Mouse (Mus musculus) thymus, adult 2 months (tissue): Measurements from ENCODE around the gene Tmem92.

Experiments
- CTCF ChIP-seq: fragments of 200-500 bp; IDR thresholded peaks from 2 replicates; pipeline ENCODE4 v1.5.1; 2012; ENCODE audit warnings: mild to moderate bottlenecking, control low read depth, low read length, moderate library complexity, borderline replicate concordance; ENCODE audit not compliant: control insufficient read depth, poor library complexity, insufficient read depth; ENCODE audit errors: extremely low read depth
- POLR2A ChIP-seq: fragments of 200-500 bp; IDR thresholded peaks from 2 replicates; pipeline ENCODE4 v1.6.1; 2012; ENCODE audit warnings: mild to moderate bottlenecking, low read length, control low read depth, moderate library complexity; ENCODE audit not compliant: control insufficient read depth, poor library complexity, insufficient read depth; ENCODE audit errors: extremely low read depth

GRCm38 (mm10) chr11:94759916-94760315 lies 22.6 kb downstream of the Tmem92 start:
- no peak for TF ChIP-seq POLR2A
- TF ChIP-seq CTCF: no peak
